Mouse (Mus musculus): ENCODE data around the gene Il4i1. TPM values are rescaled to one million over a fixed set of nuclear protein-coding genes. Genes with fewer than 3 reads are reported as not detected.

Gene Il4i1
- polyA plus RNA-seq, 1 experiment from 2014 or later = 0.88 TPM

DNA sequence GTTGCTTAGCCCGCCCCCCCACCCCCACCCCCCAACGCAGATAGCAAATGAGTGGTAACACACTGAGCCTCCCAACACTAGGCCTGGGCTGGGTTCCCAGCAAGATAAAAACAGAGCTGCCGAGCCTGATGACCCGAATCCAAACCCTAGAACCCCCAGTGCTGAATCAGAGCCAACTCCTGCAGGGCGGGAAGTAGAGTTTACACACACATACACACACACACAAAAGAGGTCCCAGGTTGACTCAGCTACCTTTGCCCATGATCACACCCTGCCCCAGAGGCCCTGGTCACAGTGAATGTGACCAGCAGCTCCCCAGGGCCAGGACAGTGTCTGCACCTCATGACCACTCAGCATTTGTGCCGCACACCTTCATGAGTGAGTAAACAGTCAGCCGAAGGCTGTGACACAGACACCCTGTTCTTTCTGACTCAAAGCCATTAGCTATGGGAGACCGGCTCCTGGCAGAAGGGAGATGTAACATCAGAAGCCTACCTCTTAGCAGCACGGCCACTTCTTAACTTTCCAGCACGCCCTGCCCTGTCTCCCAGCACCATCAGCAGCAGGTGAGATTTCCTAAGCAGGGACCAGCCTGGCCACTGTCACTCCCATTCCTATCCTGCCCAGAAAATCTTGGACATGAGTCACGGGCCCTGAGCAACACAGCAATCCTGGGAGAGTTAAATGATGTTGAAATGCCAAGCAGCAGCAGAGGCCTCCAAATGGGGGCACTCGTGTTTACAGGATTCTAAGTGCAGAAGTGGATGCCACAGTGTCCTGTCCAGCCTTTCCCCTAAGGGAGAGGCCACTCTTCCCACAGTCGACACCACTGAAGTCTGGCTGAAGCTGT, 72.3 kb downstream of the Il4i1 start:
- Histone ChIP-seq H3K4me1 (ENCODE audit: control insufficient read depth, insufficient read depth, low read length) (peaks cover 17% of the 10 kb centered on the region), H3K27ac (ENCODE audit: low read length) (0 out of 2 replicates have a peak overlapping the region, but pooled peaks have one; percentile 10), H3K27me3 (ENCODE audit: control insufficient read depth, insufficient read depth, low read length) (no peaks in the 10 kb centered on the region), H3K4me2 (ENCODE audit: low read depth, low read length) (no peak overlapping the region), H3K9me3 (replicated peaks; ENCODE audit: control insufficient read depth, low read length) (no peaks in the 10 kb centered on the region), H3K9ac (ENCODE audit: low read length) (no peak overlapping the region), H3K36me3 (ENCODE audit: control insufficient read depth, insufficient read depth, low read length) (peaks cover 3% of the 10 kb centered on the region; the same call in 1 of the 2 replicates), H3K4me3 (replicated peaks; ENCODE audit: low read length) (no peak overlapping the region)
- no peak for ATAC-seq (ENCODE audit: insufficient read depth, low FRiP score)
- 77% methylated on average over 13 of the region's 13 CpGs for WGBS

GRCm38 (mm10) chr7:44890180-44890579, 74.0 kb downstream of the Il4i1 start:
- 72% methylated on average over 6 of the region's 7 CpGs for WGBS
- ATAC-seq (ENCODE audit: insufficient read depth, low FRiP score) = no peak
- Histone ChIP-seq H3K9me3 (replicated peaks; ENCODE audit: control insufficient read depth, low read length) (no peaks in the 10 kb centered on the region), H3K4me3 (replicated peaks; ENCODE audit: low read length) (no peak overlapping the region), H3K4me2 (ENCODE audit: low read depth, low read length) (no peak overlapping the region), H3K27me3 (ENCODE audit: control insufficient read depth, insufficient read depth, low read length) (no peaks in the 10 kb centered on the region), H3K4me1 (ENCODE audit: control insufficient read depth, insufficient read depth, low read length) (peaks cover 24% of the 10 kb centered on the region), H3K36me3 (ENCODE audit: control insufficient read depth, insufficient read depth, low read length) (no peaks in the 10 kb centered on the region), H3K27ac (ENCODE audit: low read length) (no peak overlapping the region), H3K9ac (ENCODE audit: low read length) (0 out of 2 replicates have a peak overlapping the region, but pooled peaks have one; percentile 24)

MicroRNAs encoded within 50 kb of the gene (microRNA counts, 519-probe panel; counts per million panel counts)
- microRNA mmu-miR-707 = not detected

Small RNAs within 50 kb of the gene (microRNA-seq; reads per million reads assigned to microRNA genes)
- not detected for gene Mir707

Other genes starting within 250 kb of the Il4i1 start
- gene Napsa, start 244.0 kb upstream of the Il4i1 start, polyA plus RNA-seq (2015; fragmentation: Nextera tagmentation; extraction: Ambion mirVana) = 3.7 and 5.4 TPM in 2 replicates
- 0.16 and 0.26 TPM in 2 replicates for gene Kcnc3, start 225.7 kb upstream of the Il4i1 start, polyA plus RNA-seq (2015; fragmentation: Nextera tagmentation; extraction: Ambion mirVana)
- gene Myh14, start 145.5 kb upstream of the Il4i1 start, polyA plus RNA-seq (2015; fragmentation: Nextera tagmentation; extraction: Ambion mirVana) = 17.5 and 20.5 TPM in 2 replicates
- gene Izumo2, start 107.6 kb upstream of the Il4i1 start, polyA plus RNA-seq (2015; fragmentation: Nextera tagmentation; extraction: Ambion mirVana) = not detected in 2 replicates
- gene Vrk3, start 68.0 kb upstream of the Il4i1 start, polyA plus RNA-seq (2015; fragmentation: Nextera tagmentation; extraction: Ambion mirVana) = 32.1 and 32.8 TPM in 2 replicates
- 1.8 and 2.3 TPM in 2 replicates for gene Zfp473, start 65.3 kb upstream of the Il4i1 start, polyA plus RNA-seq (2015; fragmentation: Nextera tagmentation; extraction: Ambion mirVana)
- gene Nup62, start 299 bp upstream of the Il4i1 start, polyA plus RNA-seq (2015; fragmentation: Nextera tagmentation; extraction: Ambion mirVana) = 73.8 and 83.1 TPM in 2 replicates
- 3.8 and 4.6 TPM in 2 replicates for gene Atf5, start 271 bp downstream of the Il4i1 start, polyA plus RNA-seq (2015; fragmentation: Nextera tagmentation; extraction: Ambion mirVana)
- gene Akt1s1, start 32.6 kb downstream of the Il4i1 start, polyA plus RNA-seq (2015; fragmentation: Nextera tagmentation; extraction: Ambion mirVana) = 73.5 and 83.1 TPM in 2 replicates
- 71.7 and 74.1 TPM in 2 replicates for gene Tbc1d17, start 32.7 kb downstream of the Il4i1 start, polyA plus RNA-seq (2015; fragmentation: Nextera tagmentation; extraction: Ambion mirVana)
- 32.6 and 34.8 TPM in 2 replicates for gene Pnkp, start 40.8 kb downstream of the Il4i1 start, polyA plus RNA-seq (2015; fragmentation: Nextera tagmentation; extraction: Ambion mirVana)
- gene Ptov1, start 53.4 kb downstream of the Il4i1 start, polyA plus RNA-seq (2015; fragmentation: Nextera tagmentation; extraction: Ambion mirVana) = 150 and 156 TPM in 2 replicates
- 89.9 and 94.0 TPM in 2 replicates for gene Med25, start 76.3 kb downstream of the Il4i1 start, polyA plus RNA-seq (2015; fragmentation: Nextera tagmentation; extraction: Ambion mirVana)
- gene Fuz, start 79.7 kb downstream of the Il4i1 start, polyA plus RNA-seq (2015; fragmentation: Nextera tagmentation; extraction: Ambion mirVana) = 23.1 and 24.7 TPM in 2 replicates
- gene Ap2a1, start 113.1 kb downstream of the Il4i1 start, polyA plus RNA-seq (2015; fragmentation: Nextera tagmentation; extraction: Ambion mirVana) = 52.6 and 55.6 TPM in 2 replicates
- gene Tsks, start 126.8 kb downstream of the Il4i1 start, polyA plus RNA-seq (2015; fragmentation: Nextera tagmentation; extraction: Ambion mirVana) = 0.06 TPM in 1 of 2 replicates, not detected in the other
- gene Cpt1c, start 158.5 kb downstream of the Il4i1 start, polyA plus RNA-seq (2015; fragmentation: Nextera tagmentation; extraction: Ambion mirVana) = 19.9 and 23.4 TPM in 2 replicates
- 302 and 324 TPM in 2 replicates for gene Prmt1, start 170.2 kb downstream of the Il4i1 start, polyA plus RNA-seq (2015; fragmentation: Nextera tagmentation; extraction: Ambion mirVana)
- 96.2 and 96.4 TPM in 2 replicates for gene Irf3, start 181.3 kb downstream of the Il4i1 start, polyA plus RNA-seq (2015; fragmentation: Nextera tagmentation; extraction: Ambion mirVana)
- 43.8 and 45.8 TPM in 2 replicates for gene Bcl2l12, start 182.3 kb downstream of the Il4i1 start, polyA plus RNA-seq (2015; fragmentation: Nextera tagmentation; extraction: Ambion mirVana)
- 22.9 and 24.5 TPM in 2 replicates for gene Scaf1, start 200.0 kb downstream of the Il4i1 start, polyA plus RNA-seq (2015; fragmentation: Nextera tagmentation; extraction: Ambion mirVana)
- 63.6 and 68.0 TPM in 2 replicates for gene Rras, start 201.6 kb downstream of the Il4i1 start, polyA plus RNA-seq (2015; fragmentation: Nextera tagmentation; extraction: Ambion mirVana)
- 8.3 and 8.7 TPM in 2 replicates for gene Prr12, start 236.5 kb downstream of the Il4i1 start, polyA plus RNA-seq (2015; fragmentation: Nextera tagmentation; extraction: Ambion mirVana)
- 55.7 TPM in 2 replicates for gene Nosip, start 246.0 kb downstream of the Il4i1 start, polyA plus RNA-seq (2015; fragmentation: Nextera tagmentation; extraction: Ambion mirVana)
- gene Prrg2, start 246.3 kb downstream of the Il4i1 start, polyA plus RNA-seq (2015; fragmentation: Nextera tagmentation; extraction: Ambion mirVana) = 24.7 and 27.4 TPM in 2 replicates